Mouse (Mus musculus) liver, embryonic 14.5 days (tissue): Measurements from ENCODE around the gene Ngly1.

Source experiments
- CTCF ChIP-seq: IDR thresholded peaks from 2 replicates; pipeline ENCODE4 v1.5.1; 2016; ENCODE audit warnings: antibody characterized with exemption, low read depth, control low read depth
- EP300 ChIP-seq: IDR thresholded peaks from 2 replicates; pipeline ENCODE4 v1.6.1; 2016; ENCODE audit warnings: antibody characterized with exemption, low read depth

DNA sequence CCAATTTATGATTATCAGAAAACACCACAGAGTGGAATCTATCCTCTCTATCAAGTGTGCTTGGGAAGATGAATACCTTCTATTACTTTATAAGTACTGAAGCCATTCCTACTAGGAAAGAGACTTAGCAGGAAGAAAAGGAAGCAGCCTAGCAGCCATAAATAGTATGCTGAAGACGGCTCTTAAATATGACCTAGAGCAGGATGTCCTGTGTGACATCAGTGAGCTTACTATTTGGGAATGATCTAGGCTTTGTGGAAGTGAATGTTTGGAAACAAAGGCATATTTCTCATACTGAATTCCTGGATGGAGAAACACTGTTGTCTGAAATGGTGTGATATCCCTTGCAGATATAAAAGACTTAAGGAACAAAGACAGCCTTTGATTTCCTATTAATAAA, 67.6 kb downstream of the Ngly1 start:
- TF ChIP-seq CTCF (no peak), EP300 (no peak)
